Mouse (Mus musculus): ENCODE data around the gene Ldb3.

DNA sequence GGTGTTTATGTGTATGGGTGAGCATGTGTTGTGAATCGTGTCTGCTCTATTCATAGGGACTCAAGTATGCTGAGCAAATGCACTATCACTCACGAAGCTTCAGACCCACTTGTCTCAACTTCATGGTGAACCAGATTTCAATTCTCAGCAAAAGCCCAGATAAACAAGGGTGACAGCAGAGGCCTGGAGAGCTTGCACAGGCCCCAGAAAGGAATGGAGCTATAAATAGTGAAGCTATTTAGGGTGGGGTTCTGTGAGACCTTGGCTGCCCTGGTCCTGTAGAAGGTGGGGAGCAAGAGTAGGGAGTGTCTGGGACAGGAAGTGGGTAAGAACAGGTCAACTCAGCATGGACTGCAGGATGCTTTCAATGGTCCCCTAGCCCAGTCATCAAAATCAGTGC lies 43.9 kb downstream of the Ldb3 start:
- TF ChIP-seq CTCF (IDR thresholded peaks at IDR 0.05; ENCODE audit: extremely low read depth, insufficient read depth, low read length) (no peak), POLR2A (IDR thresholded peaks at IDR 0.05; ENCODE audit: extremely low read depth, insufficient read depth, low read length) (no peak)

All from cortical plate, adult 2 months (tissue).